Mouse (Mus musculus) right cerebral cortex, adult 2 months (tissue): ENCODE measurements around the gene Nr5a1.
A peak's percentile ranks its signal among the peaks of the same experiment; 100 is the strongest.

Experiments used
- DNase-seq, 2 experiments: peaks; one replicate each; pipeline ENCODE4 v3.0.0; 2021 to 2022; ENCODE audit warnings: low spot score in 2 of 2

The Nr5a1 gene

GRCm38 (mm10) chr2:38714324-38714723, at the start of gene Nr5a1:
Gene Nr5a1 (minus strand): TSS chr2:38714542.
- no peak for DNase-seq

GRCm38 (mm10) chr2:38739847-38740246, 25.5 kb upstream of the Nr5a1 start:
- no peak for DNase-seq

- DNase-seq, result peak; percentile 84 to 90
Observed at GRCm38 (mm10) chr2:38739410-38739809, 25.1 kb upstream of the Nr5a1 start.

GRCm38 (mm10) chr2:38738601-38739301, 24.4 kb upstream of the Nr5a1 start:
- no peak for DNase-seq

DNA sequence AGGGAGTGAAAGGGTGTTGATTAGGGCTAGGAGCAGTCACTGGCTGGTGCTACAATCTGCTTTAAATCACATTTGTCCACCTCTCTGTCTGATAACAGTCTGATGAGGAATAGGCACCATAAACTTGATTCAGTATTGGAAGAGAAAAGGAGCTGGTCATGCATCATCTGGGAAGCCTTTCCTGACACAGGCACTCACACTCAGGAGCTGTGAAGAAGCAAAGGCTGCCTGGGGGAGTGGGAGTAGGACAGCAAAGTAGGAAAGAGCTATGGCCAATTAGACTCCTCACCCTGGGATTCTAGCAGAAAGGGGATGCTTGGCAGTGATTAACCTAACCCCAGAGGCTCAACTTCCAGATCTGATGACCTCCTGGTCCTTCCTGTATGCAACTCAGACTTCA, 21.4 kb upstream of the Nr5a1 start:
- no peak for DNase-seq

GRCm38 (mm10) chr2:38734721-38735120, 20.4 kb upstream of the Nr5a1 start:
- no peak for DNase-seq

DNA sequence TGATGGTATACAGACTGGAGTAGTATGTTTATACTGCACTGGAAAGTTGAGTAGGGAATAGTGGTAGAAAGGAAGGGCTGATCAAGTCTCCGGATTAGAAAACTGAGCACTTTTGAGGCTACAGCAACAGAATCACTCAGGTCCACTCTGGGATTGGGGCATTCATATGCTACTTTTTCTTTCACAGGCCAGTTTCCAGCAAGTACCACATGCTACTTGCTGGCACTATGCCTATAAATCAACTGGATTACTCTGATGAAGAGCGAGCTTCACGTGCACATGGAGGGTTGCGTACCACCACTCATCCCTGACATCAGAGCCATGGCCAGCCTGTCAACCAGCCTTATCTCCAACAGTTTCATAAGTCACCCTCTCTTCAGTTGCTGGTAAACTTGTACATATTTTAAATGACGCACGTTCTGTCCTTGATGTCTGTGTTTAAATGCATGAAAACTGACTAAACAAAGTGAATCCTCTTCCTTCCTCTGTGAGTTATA, 16.0 kb upstream of the Nr5a1 start:
- no peak for DNase-seq

- DNase-seq, result no peak
Observed at GRCm38 (mm10) chr2:38725427-38725826, 11.1 kb upstream of the Nr5a1 start.

DNA sequence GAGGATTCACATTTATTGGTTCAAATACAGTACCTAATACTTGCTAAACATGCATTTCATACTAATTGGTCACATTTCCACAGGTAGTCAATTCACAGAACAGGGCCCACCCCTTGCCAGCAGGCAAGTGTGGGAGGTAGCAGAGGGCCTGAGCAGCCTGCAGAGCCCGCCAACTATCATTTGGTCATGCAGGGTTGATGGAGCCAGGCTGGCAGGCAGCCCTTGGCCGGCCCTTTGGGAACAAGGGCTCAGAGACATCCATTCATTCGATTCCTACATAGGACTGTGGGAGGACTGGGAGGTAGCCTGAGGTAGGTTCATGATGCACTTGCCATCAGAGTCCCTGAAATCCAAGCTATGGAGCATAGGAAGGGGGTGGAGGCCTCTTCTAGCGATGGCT, 9.0 kb upstream of the Nr5a1 start:
- DNase-seq, result no peak

- DNase-seq, result no peak
Observed at GRCm38 (mm10) chr2:38722076-38722475, 7.7 kb upstream of the Nr5a1 start.

GRCm38 (mm10) chr2:38720661-38721060, 6.3 kb upstream of the Nr5a1 start:
- no peak for DNase-seq

- DNase-seq, result no peak
Observed at GRCm38 (mm10) chr2:38719354-38719753, 5.0 kb upstream of the Nr5a1 start.

GRCm38 (mm10) chr2:38718676-38719075, 4.3 kb upstream of the Nr5a1 start:
- DNase-seq, result no peak

DNA sequence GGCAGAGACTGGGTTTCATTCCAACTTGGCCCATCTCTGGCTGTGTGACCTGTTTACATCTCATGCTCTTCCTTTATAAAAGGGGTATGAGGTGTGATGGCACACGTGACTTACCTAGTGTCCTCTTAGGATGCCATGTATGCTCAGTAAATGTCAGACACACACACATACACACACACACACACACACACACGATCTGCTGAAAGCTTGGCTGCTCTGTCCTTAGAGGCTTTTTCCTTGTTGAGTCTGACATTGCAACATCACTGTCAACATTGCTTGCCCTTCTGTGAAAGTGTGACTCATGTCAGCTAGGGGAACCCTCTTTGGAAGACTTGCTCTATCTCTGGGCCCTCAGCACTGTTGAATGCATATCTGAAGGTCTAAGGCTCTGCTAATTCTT, 3.1 kb upstream of the Nr5a1 start:
- no peak for DNase-seq

DNA sequence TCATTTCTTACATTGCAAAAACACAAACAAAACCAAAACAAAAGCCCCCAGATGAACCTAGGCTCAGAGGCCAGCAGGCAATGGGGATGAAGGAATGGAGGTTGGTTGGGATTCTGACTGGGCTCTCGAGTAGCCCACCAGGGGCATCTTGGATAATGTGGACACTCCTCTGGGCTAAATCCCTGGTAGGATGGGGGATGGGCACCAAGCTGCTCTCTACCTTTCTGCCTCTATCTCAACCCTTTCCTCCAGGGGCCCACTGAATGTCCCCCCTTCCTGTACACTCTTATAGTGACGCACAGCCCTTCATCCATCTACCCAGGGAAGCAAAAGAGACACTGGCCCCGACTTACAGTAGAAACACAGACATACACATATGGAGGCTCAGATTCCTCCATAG, 746 bp downstream of the Nr5a1 start:
- DNase-seq, result no peak

GRCm38 (mm10) chr2:38712769-38713125, 1.6 kb downstream of the Nr5a1 start:
- DNase-seq, result no peak

DNA sequence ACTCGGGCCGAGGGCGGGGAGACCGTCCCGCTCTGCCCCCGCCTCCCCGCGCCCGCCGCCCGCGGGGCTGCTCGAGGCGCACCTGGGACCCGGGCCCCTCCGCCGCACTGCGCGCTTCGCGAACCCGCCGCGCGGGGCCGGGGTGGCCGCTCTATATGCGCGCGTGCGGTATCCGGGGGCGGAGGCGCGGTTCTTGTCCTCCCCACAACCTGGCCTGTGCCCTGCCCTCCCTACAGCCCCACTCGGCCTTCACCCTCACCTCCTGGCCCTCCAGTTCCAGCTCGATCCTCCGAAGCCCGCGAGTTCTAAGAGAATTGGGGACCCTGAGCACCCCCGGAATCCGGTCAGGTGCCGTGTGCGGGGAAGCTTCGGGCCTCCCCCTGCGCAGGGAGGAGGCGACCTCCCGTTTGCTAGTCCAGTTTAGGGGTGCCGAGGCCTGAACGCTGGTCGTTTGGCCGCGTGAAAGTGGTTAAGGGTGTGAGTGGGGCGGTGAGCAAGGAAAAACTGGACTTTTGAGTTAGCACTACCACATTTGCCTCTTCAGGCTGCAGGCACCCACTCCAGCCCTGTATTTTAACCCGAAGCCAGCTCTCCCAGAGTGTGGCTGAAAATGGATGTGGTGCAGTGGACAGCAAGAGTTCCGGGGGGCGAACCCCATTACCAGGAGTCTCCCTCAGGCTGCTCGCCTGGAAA, 2.1 kb downstream of the Nr5a1 start:
- DNase-seq, result no peak

DNA sequence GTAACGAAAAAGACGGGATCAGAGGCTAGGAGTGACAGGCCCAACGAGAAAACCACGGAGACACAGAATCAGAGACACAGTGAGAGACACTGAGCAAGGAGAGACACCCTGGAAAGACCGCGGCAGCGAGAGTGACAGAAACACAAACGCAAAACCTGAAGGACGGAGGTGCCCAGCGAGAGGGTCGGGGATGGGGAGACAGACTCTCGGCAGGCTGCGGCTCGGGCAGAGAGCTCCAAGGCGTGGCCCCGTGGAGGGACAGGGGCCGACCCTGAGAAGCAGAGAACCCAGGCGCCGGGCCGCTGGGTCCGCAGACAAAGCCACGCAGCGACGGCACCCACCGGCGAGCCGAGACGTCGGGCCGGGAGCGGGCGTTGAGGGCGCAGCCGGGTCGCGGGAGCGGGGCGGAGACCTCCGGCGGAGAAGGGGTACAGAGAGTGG, 2.9 kb downstream of the Nr5a1 start:
- peak in 1 of 2 experiments; percentile 14 for DNase-seq

GRCm38 (mm10) chr2:38710304-38711241, 3.8 kb downstream of the Nr5a1 start:
- DNase-seq, result peak; percentile 19 to 20

- no peak for DNase-seq
Observed at GRCm38 (mm10) chr2:38708907-38709688, 5.2 kb downstream of the Nr5a1 start.

GRCm38 (mm10) chr2:38706661-38707060, 7.7 kb downstream of the Nr5a1 start:
- no peak for DNase-seq
